Mouse (Mus musculus) layer of hippocampus, adult 11-12 months (tissue): ENCODE measurements around the gene Cnrip1.
A peak's percentile ranks its signal among the peaks of the same experiment; 100 is the strongest.

Source experiments
- DNase-seq: peaks from one replicate; pipeline ENCODE4 v3.0.0; 2022; ENCODE audit warnings: low spot score

Cnrip1 gene

DNA sequence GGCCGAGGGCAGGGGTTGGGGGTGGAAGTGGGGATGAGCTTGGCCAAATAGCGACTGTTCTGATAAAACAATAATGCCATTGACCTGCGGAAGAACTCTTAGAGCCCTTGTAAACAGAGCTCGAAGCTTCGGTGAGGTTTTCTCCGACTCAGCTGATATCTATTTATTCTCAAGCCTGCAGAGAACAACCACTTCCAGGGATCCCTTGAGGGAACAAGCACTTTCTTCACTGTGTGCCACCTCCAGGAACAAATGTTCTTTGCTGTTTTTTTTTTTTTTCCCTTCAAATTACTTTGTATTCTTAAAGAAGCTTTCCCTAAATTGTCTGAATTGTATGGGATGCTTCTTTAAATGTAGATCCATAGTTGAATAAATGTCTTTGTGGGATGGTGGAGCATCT, 56.0 kb downstream of the Cnrip1 start:
- DNase-seq = no peak

DNA sequence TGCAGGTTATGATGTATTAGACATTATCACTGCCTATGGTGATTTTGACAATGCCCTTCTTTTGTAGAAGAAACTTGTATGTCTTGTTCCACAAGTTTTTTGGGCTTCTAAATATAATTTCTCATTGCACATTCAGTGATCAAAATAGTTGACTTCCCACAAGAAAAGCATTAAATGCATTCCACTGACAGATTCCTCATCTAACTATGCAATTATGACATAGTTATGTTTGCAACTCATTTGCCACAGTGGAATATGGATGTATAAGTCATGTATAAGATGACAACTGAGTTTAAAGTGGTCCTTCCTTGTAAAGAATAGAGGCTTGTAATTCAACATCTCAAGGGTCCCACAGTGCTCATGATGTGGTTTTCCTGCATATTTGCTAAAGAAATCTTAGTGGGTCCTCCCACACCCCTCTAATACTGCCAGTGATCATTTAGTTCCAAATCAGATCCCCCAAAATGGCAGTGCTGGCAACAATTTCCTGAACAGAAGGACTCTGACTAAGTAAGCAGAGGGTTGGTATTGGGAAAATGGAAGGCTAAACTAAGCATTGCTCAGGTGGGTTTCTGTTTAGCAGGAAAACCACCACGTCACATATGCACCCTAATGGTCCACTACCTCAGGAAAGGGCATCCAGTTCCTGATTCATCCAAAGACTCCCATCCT, 61.2 kb downstream of the Cnrip1 start:
- DNase-seq = peak; percentile 62

DNA sequence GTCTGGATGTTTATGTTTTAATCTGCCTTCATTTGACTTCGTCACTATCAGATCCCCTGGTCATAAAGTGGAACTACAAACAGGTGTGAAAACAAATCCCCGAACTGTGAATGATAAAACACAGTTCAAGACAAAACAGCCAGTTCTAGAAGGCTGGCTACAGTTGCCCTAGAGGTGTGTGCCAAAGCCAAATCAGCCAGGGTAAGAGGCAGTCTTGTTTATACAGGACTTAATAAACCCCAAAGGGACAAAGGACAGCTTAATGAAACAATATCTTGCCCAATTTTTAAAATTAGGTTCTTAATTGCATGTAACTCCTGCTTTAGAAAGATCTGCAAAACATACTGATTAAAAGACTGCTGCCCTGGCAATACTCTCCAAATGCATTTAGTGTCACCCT, 75.0 kb downstream of the Cnrip1 start:
- DNase-seq = no peak
